Mouse (Mus musculus) liver, adult 2 months (tissue): ENCODE measurements around the gene Rpl38. TPM values are rescaled to one million over a fixed set of nuclear protein-coding genes. Genes with fewer than 3 reads are reported as not detected.

ENCODE experiments used
- DNase-seq: peaks from one replicate; pipeline ENCODE4 v3.0.0-alpha.2; 2011; ENCODE audit warnings: low read depth, low spot score; ENCODE audit errors: extremely low read depth
- H3K27ac ChIP-seq: fragments of 200-500 bp; replicated peaks from 2 replicates; pipeline ENCODE4 v1.5.1; 2012; ENCODE audit warnings: low read depth, mild to moderate bottlenecking, control low read depth, inconsistent platforms, low read length; ENCODE audit not compliant: insufficient read depth
- H3K27me3 ChIP-seq: fragments of 200-500 bp; 2 replicates; pipeline ENCODE4 v1.6.1; 2012; ENCODE audit warnings: mild to moderate bottlenecking, moderate library complexity, low read length, inconsistent platforms; ENCODE audit not compliant: control insufficient read depth, insufficient read depth
- H3K36me3 ChIP-seq: fragments of 200-500 bp; 2 replicates; pipeline ENCODE4 v1.6.1; 2012; ENCODE audit warnings: low read length, inconsistent platforms; ENCODE audit not compliant: control insufficient read depth, insufficient read depth
- H3K4me1 ChIP-seq: fragments of 200-500 bp; 2 replicates; pipeline ENCODE4 v1.6.1; 2011; ENCODE audit warnings: low read length; ENCODE audit not compliant: control insufficient read depth, insufficient read depth
- H3K4me3 ChIP-seq: fragments of 200-500 bp; 2 replicates; pipeline ENCODE4 v1.5.1; 2011; ENCODE audit warnings: low read depth, mild to moderate bottlenecking, control low read depth, low read length, moderate library complexity; ENCODE audit not compliant: insufficient read depth
- H3K79me2 ChIP-seq: fragments of 200-500 bp; 2 replicates; pipeline ENCODE4 v1.6.1; 2012; ENCODE audit warnings: inconsistent platforms, mild to moderate bottlenecking, low read length, moderate library complexity; ENCODE audit not compliant: control insufficient read depth, insufficient read depth
- H3K9ac ChIP-seq: fragments of 200-500 bp; 2 replicates; pipeline ENCODE4 v1.6.1; 2012; ENCODE audit warnings: low read depth, mild to moderate bottlenecking, control low read depth, inconsistent platforms, low read length
- CTCF ChIP-seq: fragments of 200-500 bp; IDR thresholded peaks from 2 replicates; pipeline ENCODE4 v1.5.1; 2011; ENCODE audit warnings: low read depth, low read length, control low read depth
- POLR2A ChIP-seq: fragments of 200-500 bp; IDR thresholded peaks from 2 replicates; pipeline ENCODE4 v1.6.1; 2011; ENCODE audit warnings: low read length, control low read depth; ENCODE audit not compliant: insufficient read depth; ENCODE audit errors: extremely low read depth
- WGBS: fragments of 180-500 bp; shearing (Covaris S2); methylation state at CpG from one replicate; pipeline ENCODE4 v1.1.7; 2018; 5-methylcytosine and 5-hydroxymethylcytosine counted together
- polyA plus RNA-seq: library from polyadenylated mRNA; depleted of rRNA; stranded (reverse); fragments of >200 nt; gene quantifications from 2 replicates; pipeline ENCODE4 v1.2.3, GENCODE M21; 2012
- total RNA-seq: library from RNA; depleted of rRNA; stranded (reverse); fragments of >200 nt; gene quantifications from 2 replicates; pipeline ENCODE4 v1.2.3, GENCODE M21; 2014

Gene Rpl38
- total and polyA plus RNA-seq, 2 experiments = 258 to 1,006 TPM

- 92% methylated on average over 15 of the region's 15 CpGs for WGBS
- Histone ChIP-seq H3K4me1 (no peaks in the 10 kb centered on the region), H3K27ac (no peak overlapping the region), H3K9ac (no peak overlapping the region), H3K79me2 (no peaks in the 10 kb centered on the region), H3K27me3 (no peaks in the 10 kb centered on the region), H3K36me3 (peaks cover 19% of the 10 kb centered on the region), H3K4me3 (no peak overlapping the region)
- TF ChIP-seq CTCF (no peak), POLR2A (no peak)
- DNase-seq = no peak
Measured at GRCm38 (mm10) chr11:114702311-114702995, 34.1 kb downstream of the Rpl38 start.

- H3K79me2 ChIP-seq = no peaks in the 10 kb centered on the region
- no peak overlapping the region for H3K27ac ChIP-seq
- H3K36me3 ChIP-seq = peaks cover 21% of the 10 kb centered on the region
- 84% methylated on average over 6 of the region's 6 CpGs for WGBS
- H3K9ac ChIP-seq = no peak overlapping the region
- H3K27me3 ChIP-seq = no peaks in the 10 kb centered on the region
- TF ChIP-seq POLR2A (no peak), CTCF (no peak)
- no peak for DNase-seq
- no peak overlapping the region for H3K4me3 ChIP-seq
- H3K4me1 ChIP-seq = no peaks in the 10 kb centered on the region
Measured at GRCm38 (mm10) chr11:114702996-114703361, 34.7 kb downstream of the Rpl38 start.

- 92% methylated on average over 22 of the region's 22 CpGs for WGBS
- Histone ChIP-seq H3K4me1 (no peaks in the 10 kb centered on the region), H3K36me3 (peaks cover 22% of the 10 kb centered on the region), H3K27ac (no peak overlapping the region), H3K79me2 (no peaks in the 10 kb centered on the region), H3K9ac (no peak overlapping the region), H3K4me3 (no peak overlapping the region), H3K27me3 (no peaks in the 10 kb centered on the region)
- TF ChIP-seq POLR2A (no peak), CTCF (no peak)
- DNase-seq = no peak
Measured at GRCm38 (mm10) chr11:114704071-114704913, 36.0 kb downstream of the Rpl38 start.

- Histone ChIP-seq H3K4me1 (no peaks in the 10 kb centered on the region), H3K36me3 (peaks cover 22% of the 10 kb centered on the region), H3K9ac (no peak overlapping the region), H3K4me3 (no peak overlapping the region), H3K27ac (no peak overlapping the region), H3K27me3 (no peaks in the 10 kb centered on the region), H3K79me2 (no peaks in the 10 kb centered on the region)
- WGBS = 73% methylated on average over 5 of the region's 5 CpGs
- TF ChIP-seq CTCF = no peak
- TF ChIP-seq POLR2A = no peak
- DNase-seq = no peak
Measured at GRCm38 (mm10) chr11:114706358-114706757, 38.0 kb downstream of the Rpl38 start.

GRCm38 (mm10) chr11:114711393-114711792 lies 43.1 kb downstream of the Rpl38 start:
- no peak overlapping the region for H3K4me3 ChIP-seq
- peaks cover 30% of the 10 kb centered on the region for H3K36me3 ChIP-seq
- TF ChIP-seq CTCF (no peak), POLR2A (no peak)
- H3K79me2 ChIP-seq = no peaks in the 10 kb centered on the region
- H3K4me1 ChIP-seq = no peaks in the 10 kb centered on the region
- DNase-seq = no peak
- H3K27ac ChIP-seq = no peak overlapping the region
- 94% methylated on average over 3 of the region's 3 CpGs for WGBS
- no peaks in the 10 kb centered on the region for H3K27me3 ChIP-seq
- H3K9ac ChIP-seq = no peak overlapping the region

- H3K27ac ChIP-seq = no peak overlapping the region
Measured at GRCm38 (mm10) chr11:114711861-114712260, 43.5 kb downstream of the Rpl38 start.

More at GRCm38 (mm10) chr11:114711861-114712260, 43.5 kb downstream of the Rpl38 start:
- no peak for TF ChIP-seq CTCF
- TF ChIP-seq POLR2A = no peak
- H3K4me3 ChIP-seq = no peak overlapping the region
- H3K36me3 ChIP-seq = peaks cover 31% of the 10 kb centered on the region
- no peak for DNase-seq
- H3K27me3 ChIP-seq = no peaks in the 10 kb centered on the region
- 90% methylated on average over 12 of the region's 12 CpGs for WGBS
- H3K9ac ChIP-seq = no peak overlapping the region
- H3K79me2 ChIP-seq = no peaks in the 10 kb centered on the region
- no peaks in the 10 kb centered on the region for H3K4me1 ChIP-seq
